Mouse (Mus musculus): Measurements from ENCODE around the gene Tmem59l. TPM values are rescaled to one million over a fixed set of nuclear protein-coding genes. Genes with fewer than 3 reads are reported as not detected.
A peak's percentile ranks its signal among the peaks of the same experiment; 100 is the strongest.

Gene Tmem59l
- polyA plus RNA-seq, 1 experiment from 2014 or later, result not detected

- no peak overlapping the region for H3K9ac ChIP-seq (ENCODE audit: low read depth, low read length)
- H3K27ac ChIP-seq (ENCODE audit: low read length), result no peak overlapping the region
- no peaks in the 10 kb centered on the region for H3K9me3 ChIP-seq (replicated peaks; ENCODE audit: control insufficient read depth, low read length)
- H3K27me3 ChIP-seq (ENCODE audit: control insufficient read depth, insufficient read depth, low read depth, low read length), result no peaks in the 10 kb centered on the region; the same call in 1 of the 2 replicates
- H3K36me3 ChIP-seq (ENCODE audit: control insufficient read depth, insufficient read depth), result peaks cover 5% of the 10 kb centered on the region
- no peak overlapping the region for H3K4me3 ChIP-seq (ENCODE audit: low read depth, low read length)
- peaks cover 7% of the 10 kb centered on the region for H3K4me1 ChIP-seq (ENCODE audit: control insufficient read depth, low read depth, low read length)
- H3K4me2 ChIP-seq (ENCODE audit: low read depth, low read length), result no peak overlapping the region
- 66% methylated on average over 19 of the region's 19 CpGs for WGBS (ENCODE audit: insufficient replicate concordance)
- no peak for ATAC-seq (ENCODE audit: low read depth)
Measured at GRCm38 (mm10) chr8:70447639-70448420, 39.3 kb downstream of the Tmem59l start.

- no peak for ATAC-seq (ENCODE audit: low read depth)
- Histone ChIP-seq H3K9ac (ENCODE audit: low read depth, low read length) (no peak overlapping the region), H3K4me3 (ENCODE audit: low read depth, low read length) (no peak overlapping the region), H3K27ac (ENCODE audit: low read length) (no peak overlapping the region), H3K4me2 (ENCODE audit: low read depth, low read length) (no peak overlapping the region), H3K4me1 (ENCODE audit: control insufficient read depth, low read depth, low read length) (peaks cover 7% of the 10 kb centered on the region), H3K27me3 (ENCODE audit: control insufficient read depth, insufficient read depth, low read depth, low read length) (no peaks in the 10 kb centered on the region; the same call in 1 of the 2 replicates), H3K36me3 (ENCODE audit: control insufficient read depth, insufficient read depth) (no peaks in the 10 kb centered on the region), H3K9me3 (replicated peaks; ENCODE audit: control insufficient read depth, low read length) (no peaks in the 10 kb centered on the region)
- WGBS (ENCODE audit: insufficient replicate concordance), result 42% methylated on average over 1 of the region's 1 CpGs
Measured at GRCm38 (mm10) chr8:70445988-70446387, 41.2 kb downstream of the Tmem59l start.

DNA sequence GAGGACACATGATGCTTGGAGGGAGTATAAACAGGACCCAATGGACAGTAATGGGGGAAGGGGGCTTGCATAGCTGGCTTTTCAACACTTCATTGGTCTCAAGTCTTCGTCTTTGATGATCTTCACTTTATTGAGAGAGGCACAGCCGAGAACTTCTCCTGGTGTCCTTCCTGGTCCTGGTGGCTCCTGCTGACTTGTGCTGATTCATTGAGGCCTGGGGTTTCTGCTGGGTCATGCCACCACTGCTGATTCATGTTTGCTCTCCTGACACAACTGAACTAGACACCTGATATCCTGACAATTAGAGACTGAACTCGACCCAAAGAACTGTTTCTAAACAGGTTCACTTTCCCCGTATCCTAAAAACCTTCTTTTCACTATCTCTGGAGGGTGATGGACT lies 43.8 kb downstream of the Tmem59l start:
- ATAC-seq (ENCODE audit: low read depth), result peak; percentile 28; the same call in 1 of the 2 replicates
- H3K9me3 ChIP-seq (replicated peaks; ENCODE audit: control insufficient read depth, low read length), result no peaks in the 10 kb centered on the region
- H3K4me2 ChIP-seq (ENCODE audit: low read depth, low read length), result peak overlapping the region; percentile 22; the same call in 1 of the 2 replicates
- H3K4me3 ChIP-seq (ENCODE audit: low read depth, low read length), result no peak overlapping the region
- no peaks in the 10 kb centered on the region for H3K36me3 ChIP-seq (ENCODE audit: control insufficient read depth, insufficient read depth)
- H3K27ac ChIP-seq (ENCODE audit: low read length), result peak overlapping the region; percentile 70
- H3K27me3 ChIP-seq (ENCODE audit: control insufficient read depth, insufficient read depth, low read depth, low read length), result no peaks in the 10 kb centered on the region; the same call in 1 of the 2 replicates
- peaks cover 22% of the 10 kb centered on the region for H3K4me1 ChIP-seq (ENCODE audit: control insufficient read depth, low read depth, low read length)
- 53% methylated on average over 4 of the region's 4 CpGs for WGBS (ENCODE audit: insufficient replicate concordance)
- no peak overlapping the region for H3K9ac ChIP-seq (ENCODE audit: low read depth, low read length)

- Histone ChIP-seq H3K27ac (ENCODE audit: low read length) (no peak overlapping the region), H3K4me1 (ENCODE audit: control insufficient read depth, low read depth, low read length) (peaks cover 23% of the 10 kb centered on the region), H3K27me3 (ENCODE audit: control insufficient read depth, insufficient read depth, low read depth, low read length) (no peaks in the 10 kb centered on the region; the same call in 1 of the 2 replicates), H3K9ac (ENCODE audit: low read depth, low read length) (no peak overlapping the region), H3K36me3 (ENCODE audit: control insufficient read depth, insufficient read depth) (no peaks in the 10 kb centered on the region), H3K4me2 (ENCODE audit: low read depth, low read length) (no peak overlapping the region), H3K4me3 (ENCODE audit: low read depth, low read length) (no peak overlapping the region), H3K9me3 (replicated peaks; ENCODE audit: control insufficient read depth, low read length) (no peaks in the 10 kb centered on the region)
- WGBS (ENCODE audit: insufficient replicate concordance), result 52% methylated on average over 3 of the region's 3 CpGs
- ATAC-seq (ENCODE audit: low read depth), result no peak
Measured at GRCm38 (mm10) chr8:70441565-70441964, 45.6 kb downstream of the Tmem59l start.

DNA sequence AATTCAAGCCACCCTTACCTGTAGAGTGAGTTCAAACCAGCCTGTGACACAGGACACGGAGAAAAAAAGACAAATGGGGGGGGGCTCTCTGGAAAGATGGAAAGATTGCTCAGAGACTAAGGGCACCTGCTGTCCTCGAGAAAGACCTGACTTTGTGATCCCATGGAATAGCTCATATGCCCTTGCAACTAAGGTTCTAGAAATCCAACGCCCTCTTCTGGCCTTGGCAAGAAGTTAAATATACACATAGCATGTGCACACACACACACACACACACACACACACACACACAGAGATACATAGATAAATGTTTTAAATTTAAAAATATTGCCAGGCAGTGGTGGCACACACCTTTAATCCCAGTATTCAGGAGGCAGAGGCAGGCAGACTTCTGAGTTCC lies 46.9 kb downstream of the Tmem59l start:
- Histone ChIP-seq H3K36me3 (ENCODE audit: control insufficient read depth, insufficient read depth) (no peaks in the 10 kb centered on the region), H3K4me2 (ENCODE audit: low read depth, low read length) (peak overlapping the region; percentile 97; the same call in 1 of the 2 replicates), H3K9ac (ENCODE audit: low read depth, low read length) (no peak overlapping the region; the same call in 1 of the 2 replicates), H3K4me1 (ENCODE audit: control insufficient read depth, low read depth, low read length) (peaks cover 23% of the 10 kb centered on the region), H3K9me3 (replicated peaks; ENCODE audit: control insufficient read depth, low read length) (no peaks in the 10 kb centered on the region), H3K27me3 (ENCODE audit: control insufficient read depth, insufficient read depth, low read depth, low read length) (no peaks in the 10 kb centered on the region; the same call in 1 of the 2 replicates), H3K27ac (ENCODE audit: low read length) (no peak overlapping the region), H3K4me3 (ENCODE audit: low read depth, low read length) (no peak overlapping the region; the same call in 1 of the 2 replicates)
- WGBS (ENCODE audit: insufficient replicate concordance), result 45% methylated on average over 3 of the region's 3 CpGs
- no peak for ATAC-seq (ENCODE audit: low read depth)

DNA sequence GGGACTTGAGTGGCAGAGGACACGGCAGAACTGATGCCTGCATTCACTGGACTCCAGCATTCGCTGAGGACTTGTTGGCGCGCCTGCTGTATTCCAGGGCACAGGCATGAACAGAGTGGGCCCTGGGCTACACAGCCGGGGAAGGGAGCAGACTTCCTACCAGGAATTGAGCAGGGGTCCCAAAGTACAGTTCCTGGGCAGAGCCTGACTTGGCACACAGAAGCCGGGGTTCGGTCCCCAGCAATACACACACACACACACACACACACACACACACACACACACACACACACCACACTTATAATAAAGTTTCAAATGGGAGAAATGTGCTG lies 47.3 kb downstream of the Tmem59l start:
- H3K27me3 ChIP-seq (ENCODE audit: control insufficient read depth, insufficient read depth, low read depth, low read length), result no peaks in the 10 kb centered on the region
- H3K36me3 ChIP-seq (ENCODE audit: control insufficient read depth, insufficient read depth), result no peaks in the 10 kb centered on the region
- no peak for ATAC-seq (ENCODE audit: low read depth)
- WGBS (ENCODE audit: insufficient replicate concordance), result 2% methylated on average over 7 of the region's 7 CpGs
- peak overlapping the region; percentile 97 for H3K4me2 ChIP-seq (ENCODE audit: low read depth, low read length)
- no peaks in the 10 kb centered on the region for H3K9me3 ChIP-seq (replicated peaks; ENCODE audit: control insufficient read depth, low read length)
- H3K4me3 ChIP-seq (ENCODE audit: low read depth, low read length), result peak overlapping the region; percentile 75
- H3K27ac ChIP-seq (ENCODE audit: low read length), result peak overlapping the region; percentile 58; the same call in 1 of the 2 replicates
- peak overlapping the region; percentile 69 for H3K9ac ChIP-seq (ENCODE audit: low read depth, low read length)
- peaks cover 23% of the 10 kb centered on the region for H3K4me1 ChIP-seq (ENCODE audit: control insufficient read depth, low read depth, low read length)

DNA sequence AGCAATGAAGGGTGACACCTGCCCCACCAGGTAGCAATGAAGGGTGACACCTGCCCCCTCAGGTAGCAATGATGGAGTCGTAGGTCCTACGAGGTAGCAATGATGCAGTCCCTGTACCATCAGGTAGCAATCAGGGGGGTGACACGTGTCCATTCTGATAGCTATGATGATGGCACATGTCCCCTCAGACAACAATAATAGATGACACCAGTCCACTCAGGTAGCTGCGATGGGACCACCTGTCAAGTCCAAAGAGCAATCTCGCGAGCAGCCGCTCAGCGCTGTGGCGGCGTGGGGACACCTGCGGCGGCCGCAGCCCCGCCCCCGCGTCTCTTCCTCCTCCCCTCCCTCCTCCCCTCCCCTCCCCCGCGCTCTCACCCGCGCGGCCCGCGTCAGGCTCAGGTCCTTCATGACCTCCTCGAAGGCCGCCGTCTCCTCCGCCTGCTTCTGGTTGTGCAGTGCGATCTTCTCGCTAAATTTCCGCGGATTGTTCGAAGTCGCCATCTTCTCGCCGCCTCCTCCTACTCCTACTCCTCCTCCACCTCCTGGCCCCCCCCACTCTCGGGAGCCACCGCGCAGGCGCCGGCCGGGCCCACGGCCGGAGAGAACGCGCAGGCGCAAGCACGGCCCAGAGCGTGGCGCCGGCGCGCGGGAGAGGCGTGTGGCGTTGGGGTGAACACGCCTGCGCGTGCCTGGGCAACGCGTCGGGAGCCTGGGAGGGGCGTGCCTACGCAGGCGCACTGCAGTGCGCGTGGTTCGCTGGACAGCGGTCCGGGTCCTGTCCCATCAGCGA lies 47.9 kb downstream of the Tmem59l start, which contains the start of gene Crtc1:
TSS of gene Crtc1 (minus strand) at position 525 of the 793 bp plus-strand sequence.
- Histone ChIP-seq H3K27ac (ENCODE audit: low read length) (peak within 1 kb of the TSS; percentile 64), H3K27me3 (ENCODE audit: control insufficient read depth, insufficient read depth, low read depth, low read length) (no peaks in the 10 kb centered on the region), H3K9me3 (replicated peaks; ENCODE audit: control insufficient read depth, low read length) (no peaks in the 10 kb centered on the region), H3K9ac (ENCODE audit: low read depth, low read length) (peak within 1 kb of the TSS; percentile 72), H3K4me1 (ENCODE audit: control insufficient read depth, low read depth, low read length) (peaks cover 23% of the 10 kb centered on the region), H3K4me3 (ENCODE audit: low read depth, low read length) (peak within 1 kb of the TSS; percentile 75), H3K36me3 (ENCODE audit: control insufficient read depth, insufficient read depth) (no peaks in the 10 kb centered on the region), H3K4me2 (ENCODE audit: low read depth, low read length) (peak within 1 kb of the TSS; percentile 97)
- peak; percentile 98 for ATAC-seq (ENCODE audit: low read depth)
- WGBS (ENCODE audit: insufficient replicate concordance), result under 1% methylated on average over 61 of the region's 70 CpGs

GRCm38 (mm10) chr8:70438423-70438822 lies 48.7 kb downstream of the Tmem59l start:
- Histone ChIP-seq H3K27me3 (ENCODE audit: control insufficient read depth, insufficient read depth, low read depth, low read length) (no peaks in the 10 kb centered on the region), H3K4me1 (ENCODE audit: control insufficient read depth, low read depth, low read length) (peaks cover 18% of the 10 kb centered on the region), H3K36me3 (ENCODE audit: control insufficient read depth, insufficient read depth) (no peaks in the 10 kb centered on the region), H3K9ac (ENCODE audit: low read depth, low read length) (no peak overlapping the region), H3K4me3 (ENCODE audit: low read depth, low read length) (peak overlapping the region; percentile 75), H3K4me2 (ENCODE audit: low read depth, low read length) (peak overlapping the region; percentile 97), H3K27ac (ENCODE audit: low read length) (no peak overlapping the region), H3K9me3 (replicated peaks; ENCODE audit: control insufficient read depth, low read length) (no peaks in the 10 kb centered on the region)
- ATAC-seq (ENCODE audit: low read depth), result no peak
- WGBS (ENCODE audit: insufficient replicate concordance), result 82% methylated on average over 2 of the region's 2 CpGs

Data from liver, embryonic 16.5 days (tissue).